Mouse (Mus musculus) ES-Bruce4 (cell line): ENCODE data around the gene Sub1. TPM values are rescaled to one million over a fixed set of nuclear protein-coding genes. Genes with fewer than 3 reads are reported as not detected.

Experiments
- H3K27ac ChIP-seq: 2 replicates; pipeline ENCODE4 v1.5.1; 2012; ENCODE audit warnings: low read length, inconsistent platforms; ENCODE audit not compliant: insufficient read depth
- H3K27me3 ChIP-seq: 2 replicates; pipeline ENCODE4 v1.6.1; 2012; ENCODE audit warnings: mild to moderate bottlenecking, low read length, inconsistent platforms; ENCODE audit not compliant: control insufficient read depth, poor library complexity, insufficient read depth, severe bottlenecking
- H3K36me3 ChIP-seq: 2 replicates; pipeline ENCODE4 v1.6.1; 2012; ENCODE audit warnings: inconsistent platforms, mild to moderate bottlenecking, low read length, moderate library complexity; ENCODE audit not compliant: control insufficient read depth, poor library complexity, insufficient read depth, severe bottlenecking
- H3K4me1 ChIP-seq: one replicate; pipeline ENCODE4 v1.8.1; 2011; ENCODE audit warnings: low read length; ENCODE audit not compliant: control insufficient read depth, insufficient read depth
- H3K4me3 ChIP-seq: 2 replicates; pipeline ENCODE4 v1.5.1; 2011; ENCODE audit warnings: low read depth, mild to moderate bottlenecking, low read length
- H3K9ac ChIP-seq: 2 replicates; pipeline ENCODE4 v1.6.1; 2012; ENCODE audit warnings: low read depth, mild to moderate bottlenecking, inconsistent platforms; ENCODE audit not compliant: poor library complexity, severe bottlenecking
- H3K9me3 ChIP-seq: replicated peaks from 2 replicates; pipeline ENCODE4 v1.6.1; 2012; ENCODE audit warnings: mild to moderate bottlenecking, low read length, inconsistent platforms; ENCODE audit not compliant: control insufficient read depth, poor library complexity, insufficient read depth, severe bottlenecking
- CTCF ChIP-seq: IDR thresholded peaks from one replicate; pipeline ENCODE4 v1.8.1; 2011; ENCODE audit warnings: low read depth, low read length
- EP300 ChIP-seq: IDR thresholded peaks from 2 replicates; pipeline ENCODE4 v1.6.1; 2011; ENCODE audit warnings: low read depth, low read length; ENCODE audit not compliant: insufficient read depth
- POLR2A ChIP-seq: IDR thresholded peaks from one replicate; pipeline ENCODE4 v1.8.1; 2011; ENCODE audit warnings: low read length; ENCODE audit not compliant: insufficient read depth
- polyA plus RNA-seq: library from polyadenylated mRNA; stranded (reverse); fragments of >200 nt; gene quantifications from 2 replicates; pipeline ENCODE4 v1.2.4, GENCODE M21; 2011; ENCODE audit warnings: low read depth; ENCODE audit not compliant: missing spikeins, insufficient read depth, insufficient read length

Gene Sub1
- polyA plus RNA-seq, 1 experiment: 508 TPM

- H3K36me3 ChIP-seq: no peaks in the 10 kb centered on the region
- H3K27ac ChIP-seq: no peak overlapping the region
- peaks cover 2% of the 10 kb centered on the region for H3K4me1 ChIP-seq
- H3K4me3 ChIP-seq: no peak overlapping the region
- no peaks in the 10 kb centered on the region for H3K9me3 ChIP-seq
- H3K9ac ChIP-seq: no peak overlapping the region
- TF ChIP-seq EP300 (no peak), CTCF (no peak), POLR2A (no peak)
- no peaks in the 10 kb centered on the region for H3K27me3 ChIP-seq
Observed at GRCm38 (mm10) chr15:12017700-12018427, 21.1 kb upstream of the Sub1 start.

GRCm38 (mm10) chr15:12014197-12014905, 17.6 kb upstream of the Sub1 start:
- peaks cover 5% of the 10 kb centered on the region for H3K4me1 ChIP-seq
- H3K27me3 ChIP-seq: no peaks in the 10 kb centered on the region
- H3K9me3 ChIP-seq: no peaks in the 10 kb centered on the region
- H3K27ac ChIP-seq: no peak overlapping the region
- H3K36me3 ChIP-seq: no peaks in the 10 kb centered on the region
- no peak for TF ChIP-seq POLR2A
- no peak for TF ChIP-seq EP300
- TF ChIP-seq CTCF: no peak
- H3K9ac ChIP-seq: no peak overlapping the region
- H3K4me3 ChIP-seq: no peak overlapping the region

GRCm38 (mm10) chr15:12013532-12014196, 16.9 kb upstream of the Sub1 start:
- TF ChIP-seq POLR2A (no peak), CTCF (no peak)

GRCm38 (mm10) chr15:12010602-12011044, 13.8 kb upstream of the Sub1 start:
- Histone ChIP-seq H3K27ac (no peak overlapping the region), H3K27me3 (no peaks in the 10 kb centered on the region), H3K9me3 (no peaks in the 10 kb centered on the region), H3K36me3 (no peaks in the 10 kb centered on the region), H3K4me1 (peaks cover 11% of the 10 kb centered on the region), H3K9ac (peak overlapping the region; percentile 27), H3K4me3 (peak overlapping the region; percentile 54)
- TF ChIP-seq EP300: no peak
- no peak for TF ChIP-seq POLR2A
- no peak for TF ChIP-seq CTCF

More at GRCm38 (mm10) chr15:12013532-12014196, 16.9 kb upstream of the Sub1 start:
- Histone ChIP-seq H3K9ac (no peak overlapping the region), H3K36me3 (no peaks in the 10 kb centered on the region), H3K27ac (no peak overlapping the region), H3K9me3 (no peaks in the 10 kb centered on the region), H3K4me3 (no peak overlapping the region), H3K27me3 (no peaks in the 10 kb centered on the region), H3K4me1 (peaks cover 6% of the 10 kb centered on the region)

GRCm38 (mm10) chr15:12009712-12010601, 13.2 kb upstream of the Sub1 start:
- Histone ChIP-seq H3K36me3 (no peaks in the 10 kb centered on the region), H3K9me3 (no peaks in the 10 kb centered on the region), H3K9ac (peak overlapping the region; percentile 56), H3K4me3 (peak overlapping the region; percentile 54), H3K27me3 (no peaks in the 10 kb centered on the region), H3K4me1 (peaks cover 11% of the 10 kb centered on the region), H3K27ac (no peak overlapping the region)
- TF ChIP-seq EP300: 0 out of 2 replicates have a peak, but pooled peaks have one; percentile 56
- no peak for TF ChIP-seq POLR2A
